Comparison of ENCODE assay signal across 15 mouse cellular contexts in genomic region chr1:93216839-93217497, GRCm38 (mm10). TPM values are rescaled to one million over a fixed set of nuclear protein-coding genes. Genes with fewer than 3 reads are reported as not detected.
DNase-seq lines count a peak whose midpoint lies in the region; ATAC-seq lines count a peak whose summit lies in the region.
"Had no signal": no experiment of that assay in that cellular context is flagged by ENCODE, and none has a peak within 500 bp of the region (broad histone marks: within the 10 kb centered on the region; RNA-seq: fewer than 3 reads in every experiment).

No protein-coding gene starts in this region.

- no peaks in the 10 kb centered on the region for H3K27me3 ChIP-seq in lung, embryonic 16.5 days (ENCODE audit: control insufficient read depth, insufficient read depth, low read depth, low read length)
- H3K27me3 ChIP-seq: liver, embryonic 15.5 days; stomach, embryonic 15.5 days had no signal

- H3K9me3 ChIP-seq in lung, embryonic 16.5 days (ENCODE audit: control insufficient read depth, low read length): no peaks in the 10 kb centered on the region
- H3K9me3 ChIP-seq: heart, embryonic 13.5 days; liver, embryonic 15.5 days; stomach, embryonic 15.5 days had no signal

- peaks cover 17% of the 10 kb centered on the region for H3K4me1 ChIP-seq in lung, embryonic 16.5 days (replicated peaks; ENCODE audit: control insufficient read depth, insufficient read depth, low read length)
- H3K4me1 ChIP-seq: liver, embryonic 15.5 days had no signal

- intact Hi-C loops in heart, postnatal 14 days (cut with DNase I): no loop called here

- ATAC-seq in frontal cortex, adult (ENCODE audit: low TSS enrichment): peak; percentile 91
- peak; percentile 30; the same call in 1 of the 2 replicates for ATAC-seq in lung, embryonic 16.5 days (ENCODE audit: low read depth)

- peak overlapping the region; percentile 15; the same call in 1 of the 2 replicates for H3K27ac ChIP-seq in lung, embryonic 16.5 days (ENCODE audit: low read length)
- H3K27ac ChIP-seq: heart, embryonic 13.5 days; liver, embryonic 15.5 days; stomach, embryonic 15.5 days had no signal

- no peak overlapping the region for H3K9ac ChIP-seq in lung, embryonic 16.5 days (ENCODE audit: low read length)
- H3K9ac ChIP-seq: heart, embryonic 13.5 days; liver, embryonic 15.5 days; stomach, embryonic 15.5 days had no signal

- no peaks in the 10 kb centered on the region for H3K36me3 ChIP-seq in lung, embryonic 16.5 days (ENCODE audit: control insufficient read depth, insufficient read depth, low read length)
- H3K36me3 ChIP-seq: heart, embryonic 13.5 days; liver, embryonic 15.5 days; stomach, embryonic 15.5 days had no signal

- H3K4me2 ChIP-seq in lung, embryonic 16.5 days (ENCODE audit: low read depth, low read length): no peak overlapping the region
- H3K4me2 ChIP-seq: heart, embryonic 13.5 days; liver, embryonic 15.5 days; stomach, embryonic 15.5 days had no signal

- no peak overlapping the region for H3K4me3 ChIP-seq in lung, embryonic 16.5 days (ENCODE audit: low read length)
- H3K4me3 ChIP-seq: erythroblast, embryonic 14.5 days; heart, embryonic 13.5 days; liver, embryonic 15.5 days; myocyte; stomach, embryonic 15.5 days had no signal

- WGBS in lung, embryonic 16.5 days: 65% methylated on average over 9 of the region's 9 CpGs

- no peak for DNase-seq in frontal cortex, postnatal 25 days (ENCODE audit: low spot score in 2 of 2)
- no peak for DNase-seq in lung, postnatal 14 days
- peak; percentile 45 to 61 for DNase-seq in heart, postnatal 14 days
- DNase-seq in lung, postnatal 25 days (ENCODE audit: low spot score): peak; percentile 21
- no peak for DNase-seq in cerebellum, postnatal 14 days
- no peak for DNase-seq in yolk sac, embryonic 10.5 days (ENCODE audit: low spot score)
- DNase-seq: layer of hippocampus, adult 9-11 months; right cerebral cortex, adult 18-20 months had no signal

RNA-seq across cellular contexts. Expression of gene Sned1, which starts 18.7 kb away (rescaled TPM):
- polyA plus RNA-seq in lung, embryonic 16.5 days (2015; fragmentation: Nextera tagmentation; extraction: Ambion mirVana): 20.2 and 22.6 TPM in 2 replicates
- 10 to 100 TPM; 16.2 to 19.0 TPM for total RNA-seq in heart, postnatal 14 days (2021)
- polyA plus RNA-seq: erythroblast, embryonic 14.5 days had no signal

RNA-seq across cellular contexts. Expression of gene Crocc2, which starts 48.4 kb away (rescaled TPM):
- 4.9 and 5.1 TPM in 2 replicates for polyA plus RNA-seq in lung, embryonic 16.5 days (2015; fragmentation: Nextera tagmentation; extraction: Ambion mirVana)
- under 1 TPM; 0.20 to 0.24 TPM for total RNA-seq in heart, postnatal 14 days (2021)
- polyA plus RNA-seq: erythroblast, embryonic 14.5 days; liver, embryonic 15.5 days; myocyte had no signal

RNA-seq across cellular contexts. Expression of gene 2310007B03Rik, which starts 56.2 kb away (rescaled TPM):
- 23.0 and 26.0 TPM in 2 replicates for polyA plus RNA-seq in lung, embryonic 16.5 days (2015; fragmentation: Nextera tagmentation; extraction: Ambion mirVana)
- total RNA-seq in heart, postnatal 14 days (2021): not detected
- polyA plus RNA-seq: erythroblast, embryonic 14.5 days had no signal

Comparison
In these comparisons a context has a peak if more than half of its experiments do, and no peak if none do; other contexts are left out.
1. DNase-seq: peak in heart, postnatal 14 days (2 of 2) and lung, postnatal 25 days (single experiment); none in frontal cortex, postnatal 25 days (0 of 2), lung, postnatal 14 days (single experiment), cerebellum, postnatal 14 days (0 of 2) and yolk sac, embryonic 10.5 days (single experiment).